Mouse (Mus musculus) A20 (cell line): ENCODE results near the gene Bcl2a1b.
A peak's percentile ranks its signal among the peaks of the same experiment; 100 is the strongest.
"Not testable (repeated sequence)": the region's sequence is repeated elsewhere in the genome, so short reads cannot be mapped to it uniquely, and the experiment has no call there.

ENCODE experiments used
- DNase-seq: peaks from one replicate; pipeline ENCODE4 v3.0.0-alpha.2; 2011; ENCODE audit warnings: low read depth, low spot score

Bcl2a1b gene

GRCm38 (mm10) chr9:89240516-89241019, 41.6 kb downstream of the Bcl2a1b start:
- not testable (repeated sequence) for DNase-seq

- DNase-seq: no peak
These were observed 54.4 kb downstream of the Bcl2a1b start for GRCm38 (mm10) chr9:89253400-89253799.

GRCm38 (mm10) chr9:89256556-89257335, 57.7 kb downstream of the Bcl2a1b start:
- peak; percentile 7 for DNase-seq
